Mouse (Mus musculus) cerebellum, adult 8-10 months (tissue): ENCODE measurements at regions not wholly inside any gene's neighbourhood (a gene's known extent, or its start where the extent isn't known, plus 50 kb on each side); places are given as distances from the start of the nearest gene placed in this dataset.
A peak's percentile ranks its signal among the peaks of the same experiment; 100 is the strongest.

Source experiments
- DNase-seq: peaks from one replicate; pipeline ENCODE4 v3.0.0; 2022

DNA sequence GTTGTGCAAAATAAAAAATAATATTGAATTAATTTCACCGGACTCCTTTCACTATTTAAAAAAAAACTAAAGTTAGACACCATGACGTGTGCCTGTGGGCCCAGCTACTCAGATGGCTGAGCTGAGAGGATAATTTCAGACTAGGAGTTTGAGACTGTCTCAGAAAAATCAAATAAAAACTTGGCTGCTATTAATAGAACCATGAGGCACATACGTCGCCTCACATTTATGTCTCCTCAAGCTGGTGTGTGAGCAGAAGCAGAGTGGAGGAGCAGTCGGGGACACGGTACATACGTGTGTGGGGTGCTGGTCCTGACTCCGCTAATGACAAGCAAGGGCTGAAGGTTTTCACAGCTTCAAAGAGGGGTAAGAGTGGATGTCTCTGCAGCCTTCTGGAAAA, 52.8 kb upstream of the Dmrtb1 start:
- DNase-seq, result no peak

DNA sequence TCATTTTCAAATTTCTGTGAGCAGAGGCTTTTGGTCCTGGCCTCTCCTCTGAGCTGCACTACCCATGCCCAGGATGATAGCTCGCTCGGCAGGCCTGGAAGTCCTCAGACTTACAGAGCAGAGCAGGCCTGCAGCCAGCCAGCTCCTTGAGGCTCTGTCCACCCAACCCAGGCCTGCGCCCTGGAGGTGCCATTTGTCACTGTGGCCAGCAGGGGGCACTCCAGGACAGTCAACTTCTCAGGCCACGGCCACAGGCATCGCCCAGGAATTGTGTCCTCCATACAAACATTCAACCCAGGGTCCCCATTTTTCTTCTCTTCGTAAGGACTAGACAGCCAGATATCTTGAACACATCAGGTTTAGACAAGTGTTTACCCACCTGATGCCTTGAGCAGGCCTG, 53.9 kb upstream of the Dmrtb1 start:
- DNase-seq, result peak; percentile 89

DNA sequence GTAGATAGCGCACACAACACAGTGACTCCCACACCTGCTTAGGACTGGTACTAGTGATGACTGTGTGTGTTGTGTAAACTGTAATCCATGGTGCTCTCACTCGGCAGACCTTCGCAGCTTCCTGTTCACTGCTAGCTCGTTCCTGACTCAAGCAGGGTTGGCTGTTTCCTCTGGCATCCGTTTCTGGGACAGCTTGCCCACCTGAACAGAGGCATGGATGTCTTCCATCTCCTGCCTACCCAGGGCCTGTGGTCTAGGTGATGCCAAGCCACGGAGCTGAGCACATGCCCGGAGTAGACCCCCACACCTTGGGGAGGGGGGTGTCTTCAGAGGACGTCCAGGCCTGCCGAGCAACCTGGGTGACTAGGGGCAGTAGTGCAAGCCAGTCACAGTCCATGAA, 54.7 kb upstream of the Dmrtb1 start:
- no peak for DNase-seq

DNA sequence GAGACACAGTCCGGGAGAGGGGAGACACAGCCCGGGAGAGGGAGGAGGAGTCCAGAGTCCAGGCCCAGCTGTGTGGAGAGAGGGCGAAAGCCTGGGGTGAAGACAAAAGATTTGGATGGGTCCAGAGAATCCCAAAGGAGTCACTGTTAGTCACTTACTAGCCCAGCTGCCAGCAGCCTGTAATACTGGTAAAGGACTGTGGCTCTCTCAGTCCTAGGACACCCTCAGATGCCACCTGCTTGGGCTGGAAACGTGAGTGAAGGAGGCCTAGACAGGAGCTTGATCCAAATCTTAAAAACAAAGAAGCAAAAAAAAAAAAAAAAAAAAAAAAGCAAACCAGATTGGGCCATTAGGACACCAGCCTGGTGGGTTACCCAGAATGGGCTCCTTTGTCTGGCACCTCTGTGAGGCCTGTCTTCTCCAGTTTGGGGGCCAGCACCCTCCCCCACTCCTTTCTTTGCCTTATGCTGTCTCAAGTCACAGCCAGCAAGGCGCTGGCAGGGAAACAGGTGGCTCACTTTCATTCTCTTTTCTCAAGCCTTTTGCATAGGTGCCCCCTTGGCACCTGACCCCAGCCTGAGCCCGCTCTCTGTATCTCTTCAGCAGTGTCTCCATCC, 55.9 kb upstream of the Dmrtb1 start:
- DNase-seq, result no peak

DNA sequence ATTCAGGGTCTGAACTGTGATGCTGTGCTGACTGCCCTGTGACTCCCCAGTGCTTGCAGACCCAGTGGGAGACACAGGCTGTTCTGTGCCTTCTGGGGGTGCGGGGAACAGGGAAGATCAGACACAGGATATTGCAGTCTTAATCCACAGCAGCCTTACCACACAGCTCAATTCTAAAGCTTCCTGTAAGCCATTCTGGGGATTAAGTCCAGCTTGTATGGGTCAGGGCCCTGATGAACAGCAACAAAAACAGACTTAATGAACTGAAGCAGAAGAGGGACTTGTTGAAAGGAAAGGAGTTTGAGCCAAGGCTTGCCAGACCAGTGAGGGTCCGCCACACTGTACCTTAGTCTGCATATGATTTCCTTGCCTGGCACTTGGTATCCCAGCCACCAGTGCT, 58.4 kb upstream of the Lrp8 start:
- no peak for DNase-seq

DNA sequence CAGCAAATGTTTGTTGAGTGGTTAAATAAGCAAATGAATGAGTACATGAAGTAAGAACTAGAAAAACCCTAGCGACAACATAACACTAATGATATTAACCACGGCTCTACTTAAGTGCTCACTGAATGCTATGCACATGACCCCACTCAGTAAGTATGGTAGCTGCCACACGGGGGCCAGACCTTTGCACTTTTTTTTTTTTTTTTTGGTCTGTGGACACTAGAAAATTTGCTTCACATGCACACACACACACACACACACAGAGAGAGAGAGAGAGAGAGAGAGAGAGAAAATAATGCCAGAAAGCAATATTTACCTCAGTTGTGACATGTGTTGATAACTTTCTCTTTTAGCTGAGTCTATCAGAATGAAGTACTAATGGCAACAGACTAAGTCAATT, 55.7 kb upstream of the Lrp8 start:
- DNase-seq, result no peak

DNA sequence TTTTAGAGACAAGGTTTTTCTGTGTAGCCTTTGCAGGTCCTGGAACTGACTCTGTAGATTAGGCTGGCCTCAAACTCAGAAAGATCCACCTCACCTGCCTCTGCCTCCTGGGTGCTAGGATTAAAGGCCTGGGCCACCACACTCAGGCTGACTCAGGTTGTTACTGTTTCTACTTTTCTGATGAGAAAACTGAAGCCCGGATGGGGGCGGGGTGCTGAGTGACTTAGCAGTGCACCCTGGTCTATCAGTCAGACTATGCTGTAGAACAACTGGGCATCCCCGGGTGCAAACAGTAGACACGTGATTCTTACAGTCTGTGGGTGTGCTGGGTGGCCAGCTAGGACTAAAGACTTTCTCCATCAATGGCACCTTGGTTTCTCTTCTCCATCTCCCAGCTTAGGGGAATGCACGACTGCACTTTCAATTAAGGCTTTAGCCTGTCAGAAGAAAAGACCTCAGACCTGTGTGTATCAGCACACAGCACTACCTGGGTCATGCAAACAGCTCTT, 55.1 kb upstream of the Lrp8 start:
- no peak for DNase-seq

DNA sequence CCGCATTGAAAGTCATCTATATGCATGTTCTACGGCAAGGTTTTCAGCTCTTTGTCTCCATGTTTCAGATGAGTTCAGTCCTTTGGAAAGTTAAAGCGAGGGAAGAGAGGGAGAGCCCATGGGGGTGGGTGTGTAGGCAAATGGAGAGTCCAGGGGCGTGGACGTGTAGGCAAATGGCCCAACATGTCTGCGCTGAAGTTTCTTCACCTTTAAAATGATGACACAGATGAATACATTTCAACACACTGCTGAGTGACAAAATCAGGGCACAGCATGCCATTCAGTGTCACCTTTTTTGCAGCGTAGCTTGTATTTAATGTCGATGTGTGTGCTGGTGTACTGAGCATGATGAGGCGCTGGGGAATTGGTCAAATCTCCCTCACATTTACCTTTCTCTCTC, 54.6 kb upstream of the Lrp8 start:
- DNase-seq, result no peak

DNA sequence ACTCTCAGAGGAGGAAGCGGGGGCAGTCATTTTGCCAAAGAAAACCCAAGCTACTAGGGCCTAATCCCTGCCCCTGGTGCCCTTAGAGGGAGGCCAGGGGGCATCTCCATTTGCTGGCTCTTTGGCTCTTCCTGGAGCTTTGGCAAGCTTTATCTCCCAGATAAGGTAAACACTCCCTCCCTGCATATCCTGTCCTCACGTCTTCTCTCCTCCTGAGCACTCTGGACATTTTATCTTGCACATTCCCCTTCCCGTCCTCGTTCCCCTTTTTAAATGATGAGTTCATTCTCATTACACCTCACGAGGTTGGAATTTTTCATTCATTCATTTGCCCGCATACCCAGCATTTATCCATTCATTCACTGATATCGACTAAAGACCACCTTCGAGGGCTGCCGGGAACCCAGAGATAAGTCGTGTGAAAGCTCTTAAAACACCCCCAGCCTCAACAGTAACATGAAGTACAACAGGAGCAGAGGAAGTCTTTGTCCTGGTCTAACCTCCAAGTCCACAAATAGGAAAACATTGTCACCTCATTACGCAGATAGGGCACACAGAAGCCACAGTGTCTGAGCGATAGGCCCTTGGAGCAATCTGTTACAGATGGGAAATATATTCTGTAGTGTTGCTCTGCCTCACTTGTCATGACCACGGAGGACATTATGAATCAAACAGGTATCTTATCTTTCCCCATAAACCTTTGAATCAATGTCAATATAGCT, 54.0 kb upstream of the Lrp8 start:
- DNase-seq, result no peak

DNA sequence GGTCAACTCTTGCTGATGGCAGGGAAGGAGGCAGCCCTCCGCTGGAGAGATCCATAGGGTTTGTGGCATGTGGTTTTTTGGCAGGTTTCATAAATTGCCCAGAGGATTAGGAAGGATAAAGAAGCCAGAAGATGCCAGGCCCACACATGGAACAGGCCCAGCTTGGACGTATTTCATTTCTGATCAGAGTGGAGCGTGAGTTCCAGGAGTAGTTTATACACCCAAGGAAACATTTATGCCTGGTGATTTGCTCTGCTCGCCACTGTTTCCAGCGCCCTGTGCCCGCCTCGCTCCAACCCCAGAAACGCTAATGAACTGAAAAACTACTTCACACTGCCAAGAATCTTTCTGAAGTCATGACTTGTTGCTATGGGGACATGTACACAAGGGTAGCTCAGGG, 53.0 kb upstream of the Lrp8 start:
- no peak for DNase-seq

DNA sequence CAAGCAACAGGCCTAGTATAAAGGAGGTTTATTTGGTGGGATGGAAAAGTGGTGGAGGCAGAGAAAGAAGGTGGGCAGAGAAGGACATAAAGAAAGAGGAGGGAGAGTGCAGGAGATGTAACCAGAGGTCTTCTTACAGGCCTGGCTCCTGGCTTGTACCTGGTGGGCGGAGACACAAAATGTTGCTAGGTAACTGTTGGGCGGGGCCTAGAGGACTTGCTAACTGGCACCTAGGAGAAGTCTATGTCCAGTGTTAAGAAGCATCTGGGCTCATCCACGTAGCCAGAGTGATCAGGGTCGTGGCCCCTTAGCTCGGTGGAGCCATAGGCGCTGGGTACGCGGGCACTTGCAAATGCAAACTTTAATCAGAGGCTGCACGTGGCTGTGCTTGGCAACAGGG, 52.0 kb upstream of the Lrp8 start:
- DNase-seq, result no peak
